Mouse (Mus musculus): ENCODE measurements at regions not wholly inside any gene's neighbourhood (a gene's known extent, or its start where the extent isn't known, plus 50 kb on each side); places are given as distances from the start of the nearest gene placed in this dataset.

DNA sequence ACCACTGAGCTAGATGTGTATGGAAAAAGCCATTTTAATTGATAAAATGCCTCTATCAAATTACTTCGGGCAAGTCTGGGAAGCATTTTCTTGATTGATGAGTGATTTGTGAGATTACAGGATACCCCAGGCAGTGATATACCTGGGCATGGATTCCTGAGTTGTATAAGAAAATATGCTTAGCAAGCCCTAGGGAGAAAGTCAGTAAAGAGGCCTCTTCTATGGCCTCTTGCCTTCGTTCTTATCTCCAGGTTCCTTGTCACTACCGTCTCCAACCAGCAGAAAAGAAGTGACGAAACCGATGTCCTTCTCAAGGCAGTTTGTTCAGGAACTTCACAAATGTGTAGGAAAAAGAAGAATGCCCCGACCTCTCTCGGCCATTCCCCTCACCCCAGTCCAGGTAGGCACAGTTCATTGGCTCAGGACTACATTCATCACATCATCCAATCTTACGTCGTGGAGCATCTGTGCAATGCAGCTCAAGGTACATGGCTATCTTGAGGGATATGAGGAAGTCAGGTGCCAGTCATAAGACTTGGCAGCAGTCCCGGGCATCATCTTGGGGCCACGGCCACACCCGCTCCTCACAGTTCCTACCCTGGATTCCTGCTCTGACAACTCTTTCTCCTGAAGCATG lies 310.2 kb downstream of the Cdh11 start:
- no peak for TF ChIP-seq POLR2A (IDR thresholded peaks at IDR 0.05; ENCODE audit: extremely low read depth, insufficient read depth, low read length)
- no peak for TF ChIP-seq CTCF (IDR thresholded peaks at IDR 0.05; ENCODE audit: low read depth, low read length)

Data from liver, adult 2 months (tissue).